Mouse (Mus musculus) gastrocnemius, postnatal 25 days (tissue): ENCODE results near the gene Tusc2. TPM values are rescaled to one million over a fixed set of nuclear protein-coding genes. Genes with fewer than 3 reads are reported as not detected.

Experiments used
- DNase-seq: peaks from one replicate; pipeline ENCODE4 v3.0.0; 2022
- total RNA-seq, 2 experiments: library from RNA; stranded (reverse); gene quantifications; 1 replicate in 1 of 2; 2 replicates in 1 of 2; pipeline ENCODE4 v1.2.3; 2021

The Tusc2 gene
- total RNA-seq, 2 experiments from 2014 or later: 30.5 to 31.1 TPM

GRCm38 (mm10) chr9:107587833-107588639, 25.0 kb downstream of the Tusc2 start:
- DNase-seq: peak; percentile 58

- peak; percentile 81 for DNase-seq
Observed at GRCm38 (mm10) chr9:107590058-107590772, 27.2 kb downstream of the Tusc2 start.

- DNase-seq: no peak
Observed at GRCm38 (mm10) chr9:107590773-107591060, 27.7 kb downstream of the Tusc2 start.

GRCm38 (mm10) chr9:107593101-107593976, 30.3 kb downstream of the Tusc2 start:
- peak; percentile 88 for DNase-seq

GRCm38 (mm10) chr9:107594281-107595062, 31.4 kb downstream of the Tusc2 start:
- no peak for DNase-seq

- peak; percentile 70 for DNase-seq
Observed at GRCm38 (mm10) chr9:107596619-107597569, 33.8 kb downstream of the Tusc2 start.

GRCm38 (mm10) chr9:107598385-107598784, 35.3 kb downstream of the Tusc2 start:
- no peak for DNase-seq

GRCm38 (mm10) chr9:107599433-107599832, 36.4 kb downstream of the Tusc2 start:
- no peak for DNase-seq

GRCm38 (mm10) chr9:107599842-107600241, 36.8 kb downstream of the Tusc2 start:
- DNase-seq: peak; percentile 56

- no peak for DNase-seq
Observed at GRCm38 (mm10) chr9:107600745-107601144, 37.7 kb downstream of the Tusc2 start.

- no peak for DNase-seq
Observed at GRCm38 (mm10) chr9:107601275-107601674, 38.2 kb downstream of the Tusc2 start.

- DNase-seq: peak; percentile 83
Observed at GRCm38 (mm10) chr9:107602068-107602648, 39.1 kb downstream of the Tusc2 start.

- no peak for DNase-seq
Observed at GRCm38 (mm10) chr9:107603251-107603650, 40.2 kb downstream of the Tusc2 start.

GRCm38 (mm10) chr9:107605041-107605661, 42.1 kb downstream of the Tusc2 start:
- DNase-seq: no peak

GRCm38 (mm10) chr9:107606591-107606990, 43.5 kb downstream of the Tusc2 start:
- no peak for DNase-seq

GRCm38 (mm10) chr9:107607036-107607435, 44.0 kb downstream of the Tusc2 start:
- DNase-seq: no peak

- DNase-seq: no peak
Observed at GRCm38 (mm10) chr9:107607653-107608245, 44.7 kb downstream of the Tusc2 start.

- peak; percentile 74 for DNase-seq
Observed at GRCm38 (mm10) chr9:107608741-107609432, 45.8 kb downstream of the Tusc2 start, which contains the start of gene Sema3b. Sema3b (minus strand) TSS chr9:107609229.

- no peak for DNase-seq
Observed at GRCm38 (mm10) chr9:107609433-107609830, 46.4 kb downstream of the Tusc2 start.
